Mouse (Mus musculus) telencephalon, adult 2 months (tissue): ENCODE measurements at regions not wholly inside any gene's neighbourhood (a gene's known extent, or its start where the extent isn't known, plus 50 kb on each side); places are given as distances from the start of the nearest gene placed in this dataset.
"Not testable (repeated sequence)": the region's sequence is repeated elsewhere in the genome, so short reads cannot be mapped to it uniquely, and the experiment has no call there.

ENCODE experiments used
- DNase-seq: peaks from one replicate; pipeline ENCODE4 v3.0.0-alpha.2; 2011; ENCODE audit warnings: low read depth, low spot score

GRCm38 (mm10) chr10:91447974-91448703, 267.0 kb upstream of the Tmpo start:
- DNase-seq = no peak

- no peak for DNase-seq
Measured at GRCm38 (mm10) chr10:91443321-91443720, 262.2 kb upstream of the Tmpo start.

- no peak for DNase-seq
Measured at GRCm38 (mm10) chr10:91440051-91440450, 258.9 kb upstream of the Tmpo start.

GRCm38 (mm10) chr10:91437917-91438316, 256.8 kb upstream of the Tmpo start:
- DNase-seq = no peak

GRCm38 (mm10) chr10:91436091-91436569, 255.0 kb upstream of the Tmpo start:
- no peak for DNase-seq

GRCm38 (mm10) chr10:91430281-91430680, 249.2 kb upstream of the Tmpo start:
- DNase-seq = peak; percentile 23

GRCm38 (mm10) chr10:91426584-91426983, 245.5 kb upstream of the Tmpo start:
- DNase-seq = no peak

GRCm38 (mm10) chr10:91425625-91426385, 244.7 kb upstream of the Tmpo start:
- not testable (repeated sequence) for DNase-seq

GRCm38 (mm10) chr10:91424786-91425185, 243.7 kb upstream of the Tmpo start:
- no peak for DNase-seq

GRCm38 (mm10) chr10:91387255-91387654, 206.1 kb upstream of the Tmpo start:
- no peak for DNase-seq

- peak; percentile 8 for DNase-seq
Measured at GRCm38 (mm10) chr10:91384372-91384771, 203.3 kb upstream of the Tmpo start.

GRCm38 (mm10) chr10:91376683-91377082, 195.6 kb upstream of the Tmpo start:
- no peak for DNase-seq

- DNase-seq = no peak
Measured at GRCm38 (mm10) chr10:91367488-91367887, 186.4 kb upstream of the Tmpo start.

GRCm38 (mm10) chr10:91362587-91362986, 181.5 kb upstream of the Tmpo start:
- DNase-seq = no peak

- DNase-seq = no peak
Measured at GRCm38 (mm10) chr10:91361621-91362020, 180.5 kb upstream of the Tmpo start.

- no peak for DNase-seq
Measured at GRCm38 (mm10) chr10:91345465-91345864, 164.3 kb upstream of the Tmpo start.

GRCm38 (mm10) chr10:91342083-91342482, 161.0 kb upstream of the Tmpo start:
- DNase-seq = no peak

- no peak for DNase-seq
Measured at GRCm38 (mm10) chr10:91339361-91339760, 158.2 kb upstream of the Tmpo start.

- DNase-seq = no peak
Measured at GRCm38 (mm10) chr10:91326661-91327312, 145.7 kb upstream of the Tmpo start.

GRCm38 (mm10) chr10:91326144-91326655, 145.1 kb upstream of the Tmpo start:
- DNase-seq = no peak

GRCm38 (mm10) chr10:91321226-91321625, 140.1 kb upstream of the Tmpo start:
- DNase-seq = no peak

GRCm38 (mm10) chr10:91319442-91320112, 138.5 kb upstream of the Tmpo start:
- no peak for DNase-seq
